Mouse (Mus musculus) lung, postnatal 0 days (tissue): ENCODE results near the gene Spsb4.

Experiments
- CTCF ChIP-seq: IDR thresholded peaks from 2 replicates; pipeline ENCODE4 v1.5.1; 2016; ENCODE audit warnings: antibody characterized with exemption, mild to moderate bottlenecking
- EP300 ChIP-seq: IDR thresholded peaks from 2 replicates; pipeline ENCODE4 v1.6.1; 2016; ENCODE audit warnings: antibody characterized with exemption, mild to moderate bottlenecking, control low read depth

GRCm38 (mm10) chr9:96966465-96966864 lies 52.2 kb downstream of the Spsb4 start:
- no peak for TF ChIP-seq CTCF
- no peak for TF ChIP-seq EP300
